In genomic region chr14:26459516-26459915, GRCm38 (mm10) we compare ENCODE assay signal across 9 mouse cellular contexts.
A peak's percentile ranks its signal among the peaks of the same experiment; 100 is the strongest.
DNase-seq lines count a peak whose midpoint lies in the region; ATAC-seq and TF ChIP-seq lines count a peak whose summit lies in the region.
"Had no signal": no experiment of that assay in that cellular context is flagged by ENCODE, and none has a peak within 500 bp of the region (broad histone marks: within the 10 kb centered on the region; RNA-seq: fewer than 3 reads in every experiment).

No protein-coding gene starts in this region.

- TF ChIP-seq CTCF in thymus, adult 2 months (IDR thresholded peaks at IDR 0.05; ENCODE audit: borderline replicate concordance, control insufficient read depth, extremely low read depth, insufficient read depth, low read length, poor library complexity): no peak

- H3K36me3 ChIP-seq in kidney, embryonic 14.5 days (ENCODE audit: control insufficient read depth, insufficient read depth, low read length): peaks cover 27% of the 10 kb centered on the region; the same call in 1 of the 2 replicates
- peaks cover 39% of the 10 kb centered on the region for H3K36me3 ChIP-seq in thymus, adult 2 months (ENCODE audit: control insufficient read depth, insufficient read depth, low read length)

- H3K4me2 ChIP-seq in kidney, embryonic 14.5 days (replicated peaks; ENCODE audit: low read depth, low read length): no peak overlapping the region
- H3K4me2 ChIP-seq: heart, embryonic 15.5 days; liver, embryonic 15.5 days had no signal

- H3K4me1 ChIP-seq in kidney, embryonic 14.5 days (ENCODE audit: control insufficient read depth, insufficient read depth, low read length): no peaks in the 10 kb centered on the region
- no peaks in the 10 kb centered on the region for H3K4me1 ChIP-seq in thymus, adult 2 months (replicated peaks; ENCODE audit: control insufficient read depth, insufficient read depth, low read length)
- H3K4me1 ChIP-seq: liver, embryonic 15.5 days had no signal

- no peaks in the 10 kb centered on the region for H3K9me3 ChIP-seq in kidney, embryonic 14.5 days (ENCODE audit: control insufficient read depth, low read length)
- H3K9me3 ChIP-seq: heart, embryonic 15.5 days; liver, embryonic 15.5 days had no signal

- H3K9ac ChIP-seq in kidney, embryonic 14.5 days (ENCODE audit: low read depth, low read length): no peak overlapping the region
- H3K9ac ChIP-seq: heart, embryonic 15.5 days; liver, embryonic 15.5 days had no signal

- H3K4me3 ChIP-seq in kidney, embryonic 14.5 days (ENCODE audit: low read length): no peak overlapping the region
- no peak overlapping the region for H3K4me3 ChIP-seq in thymus, adult 2 months (ENCODE audit: control insufficient read depth, insufficient read depth, low read length)
- H3K4me3 ChIP-seq: heart, embryonic 15.5 days; liver, embryonic 15.5 days had no signal

- ATAC-seq in kidney, embryonic 14.5 days (ENCODE audit: low FRiP score, low TSS enrichment): no peak
- ATAC-seq in erythroid progenitor cell, adult 5-6 weeks (replicated peaks; ENCODE audit: low FRiP score, poor library complexity, severe bottlenecking): no peak

- peak; percentile 27 for DNase-seq in kidney, adult 18-20 months
- DNase-seq in thymus, adult 2 months: peak; percentile 14
- DNase-seq in thymus, adult 18-20 months: no peak
- peak; percentile 9 for DNase-seq in forelimb bud, embryonic 11.5 days (ENCODE audit: low read depth, low spot score)
- peak; percentile 58 for DNase-seq in thymus, postnatal 4 days

- TF ChIP-seq POLR2A in thymus, adult 2 months (IDR thresholded peaks at IDR 0.05; ENCODE audit: control insufficient read depth, extremely low read depth, insufficient read depth, low read length, poor library complexity): no peak

- H3K27ac ChIP-seq in kidney, embryonic 14.5 days (ENCODE audit: low read depth, low read length): no peak overlapping the region
- H3K27ac ChIP-seq in thymus, adult 2 months (ENCODE audit: control insufficient read depth, insufficient read depth, low read length): no peak overlapping the region
- H3K27ac ChIP-seq: heart, embryonic 15.5 days; liver, embryonic 15.5 days had no signal

- no peaks in the 10 kb centered on the region for H3K27me3 ChIP-seq in kidney, embryonic 14.5 days (ENCODE audit: control insufficient read depth, insufficient read depth, low read length)
- no peaks in the 10 kb centered on the region for H3K27me3 ChIP-seq in thymus, adult 2 months (ENCODE audit: control insufficient read depth, insufficient read depth, low read length)
- H3K27me3 ChIP-seq: heart, embryonic 15.5 days; liver, embryonic 15.5 days had no signal

Comparison
In these comparisons a context has a peak if more than half of its experiments do, and no peak if none do; other contexts are left out.
1. DNase-seq: peak in kidney, adult 18-20 months (single experiment), thymus, adult 2 months (single experiment), forelimb bud, embryonic 11.5 days (single experiment) and thymus, postnatal 4 days (single experiment); none in thymus, adult 18-20 months (0 of 2).